Mouse (Mus musculus) frontal cortex, adult (tissue): Measurements from ENCODE around the gene Nr2c2ap.

Experiments
- ATAC-seq: cut with Nextera tagmentation; 2 replicates; pipeline ENCODE4 v1.9.2; 2017; ENCODE audit warnings: mild to moderate bottlenecking, moderate library complexity, mixed read lengths; ENCODE audit not compliant: low TSS enrichment

The Nr2c2ap gene

GRCm38 (mm10) chr8:70118726-70119700 lies 12.1 kb upstream of the Nr2c2ap start:
- ATAC-seq, result peak; percentile 80

GRCm38 (mm10) chr8:70120667-70121066 lies 10.5 kb upstream of the Nr2c2ap start, which contains the start of gene Ncan:
Gene Ncan (minus strand): TSS chr8:70120873.
- ATAC-seq, result peak; percentile 53

GRCm38 (mm10) chr8:70122863-70123262 lies 8.3 kb upstream of the Nr2c2ap start:
- ATAC-seq, result no peak

- ATAC-seq, result peak; percentile 58; the same call in 1 of the 2 replicates
Observed at GRCm38 (mm10) chr8:70124992-70125391, 6.1 kb upstream of the Nr2c2ap start.

- no peak for ATAC-seq
Observed at GRCm38 (mm10) chr8:70128435-70128834, 2.7 kb upstream of the Nr2c2ap start.

GRCm38 (mm10) chr8:70129309-70129952 lies 1.7 kb upstream of the Nr2c2ap start:
- peak; percentile 42 for ATAC-seq

GRCm38 (mm10) chr8:70130066-70130465 lies 1.1 kb upstream of the Nr2c2ap start:
- ATAC-seq, result no peak

GRCm38 (mm10) chr8:70134086-70134485 lies 3.0 kb downstream of the Nr2c2ap start:
- ATAC-seq, result no peak

- no peak for ATAC-seq
Observed at GRCm38 (mm10) chr8:70134931-70135330, 3.8 kb downstream of the Nr2c2ap start.

- no peak for ATAC-seq
Observed at GRCm38 (mm10) chr8:70136591-70136990, 5.5 kb downstream of the Nr2c2ap start.

- no peak for ATAC-seq
Observed at GRCm38 (mm10) chr8:70137890-70138289, 6.8 kb downstream of the Nr2c2ap start.

GRCm38 (mm10) chr8:70139026-70139857 lies 8.1 kb downstream of the Nr2c2ap start, which contains the start of the genes Rfxank, Borcs8 and Mef2b:
Gene Rfxank (minus strand): TSS chr8:70139154.
Gene Borcs8 (plus strand): TSS chr8:70139499.
Gene Mef2b (plus strand): TSS chr8:70139711.
- peak; percentile 93 for ATAC-seq

- no peak; the same call in 1 of the 2 replicates for ATAC-seq
Observed at GRCm38 (mm10) chr8:70139981-70140380, 8.8 kb downstream of the Nr2c2ap start.

GRCm38 (mm10) chr8:70147678-70148607 lies 16.8 kb downstream of the Nr2c2ap start:
- no peak for ATAC-seq

- ATAC-seq, result no peak
Observed at GRCm38 (mm10) chr8:70150158-70150557, 19.0 kb downstream of the Nr2c2ap start.

- ATAC-seq, result peak; percentile 84
Observed at GRCm38 (mm10) chr8:70152537-70153257, 21.6 kb downstream of the Nr2c2ap start.

- ATAC-seq, result no peak
Observed at GRCm38 (mm10) chr8:70157240-70157800, 26.2 kb downstream of the Nr2c2ap start.

- ATAC-seq, result peak; percentile 90
Observed at GRCm38 (mm10) chr8:70158069-70158853, 27.1 kb downstream of the Nr2c2ap start.

GRCm38 (mm10) chr8:70159211-70159610 lies 28.1 kb downstream of the Nr2c2ap start:
- no peak for ATAC-seq
